11 mouse cellular contexts compared by ENCODE assay signal in the genomic region with DNA sequence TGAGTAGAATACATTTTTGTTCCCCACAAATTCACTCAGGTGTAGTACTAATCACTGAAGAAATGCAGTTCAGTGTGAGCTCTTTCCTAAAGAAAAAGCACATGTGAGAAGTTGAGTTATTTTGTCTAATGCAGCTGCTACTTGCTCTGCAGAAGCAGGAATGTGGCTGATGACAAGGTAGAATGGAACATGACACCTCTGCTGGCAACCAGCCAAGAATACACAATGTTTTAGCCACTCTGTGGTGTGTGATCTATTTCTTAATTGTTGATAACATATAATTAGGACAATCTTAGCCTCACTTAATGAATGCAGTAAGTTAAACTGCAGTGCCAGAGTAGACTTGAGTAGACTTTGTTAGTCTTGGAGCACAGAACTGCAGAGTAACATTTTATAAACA. TPM values are rescaled to one million over a fixed set of nuclear protein-coding genes. Genes with fewer than 3 reads are reported as not detected.
DNase-seq lines count a peak whose midpoint lies in the region; ATAC-seq and TF ChIP-seq lines count a peak whose summit lies in the region.
"Had no signal": no experiment of that assay in that cellular context is flagged by ENCODE, and none has a peak within 500 bp of the region (broad histone marks: within the 10 kb centered on the region; RNA-seq: fewer than 3 reads in every experiment).

No protein-coding gene starts in this region.

- H3K27me3 ChIP-seq in embryonic facial prominence, embryonic 10.5 days (replicated peaks; ENCODE audit: low read depth, poor library complexity, severe bottlenecking): no peaks in the 10 kb centered on the region
- H3K27me3 ChIP-seq in limb, embryonic 14.5 days (ENCODE audit: control insufficient read depth, insufficient read depth, low read length): no peaks in the 10 kb centered on the region

- no peak overlapping the region for H3K9ac ChIP-seq in limb, embryonic 14.5 days (ENCODE audit: low read depth, low read length, severe bottlenecking)

- peak; percentile 19 for DNase-seq in heart, postnatal 4 days
- no peak for DNase-seq in heart, adult 11 months
- DNase-seq in R1 (ENCODE audit: low read depth, low spot score) (peak; percentile 2), adipocyte (ENCODE audit: low spot score) (no peak)
- DNase-seq in embryonic facial prominence, embryonic 10.5 days (ENCODE audit: low spot score): peak; percentile 35
- DNase-seq in limb, embryonic 14.5 days (ENCODE audit: low spot score): peak; percentile 58
- DNase-seq in Muller cell, postnatal 12 days (ENCODE audit: inconsistent ontology term): no peak
- DNase-seq: adrenal gland, adult 2 months had no signal

- no peak overlapping the region for H3K27ac ChIP-seq in embryonic facial prominence, embryonic 10.5 days (replicated peaks)
- H3K27ac ChIP-seq in limb, embryonic 14.5 days (replicated peaks; ENCODE audit: low read depth, low read length): no peak overlapping the region
- H3K27ac ChIP-seq: stomach, postnatal 0 days had no signal

- ATAC-seq in limb, embryonic 14.5 days (ENCODE audit: low FRiP score, low read depth): 0 out of 2 replicates have a peak, but pooled peaks have one; percentile 55
- ATAC-seq: intestine, postnatal 0 days had no signal

- H3K4me1 ChIP-seq in embryonic facial prominence, embryonic 10.5 days: no peaks in the 10 kb centered on the region
- H3K4me1 ChIP-seq in limb, embryonic 14.5 days (ENCODE audit: control insufficient read depth, insufficient read depth, low read length): no peaks in the 10 kb centered on the region

- no peak overlapping the region for H3K4me3 ChIP-seq in embryonic facial prominence, embryonic 10.5 days
- no peak overlapping the region for H3K4me3 ChIP-seq in limb, embryonic 14.5 days (replicated peaks; ENCODE audit: low read length)

- no peaks in the 10 kb centered on the region for H3K36me3 ChIP-seq in embryonic facial prominence, embryonic 10.5 days (replicated peaks)
- H3K36me3 ChIP-seq in limb, embryonic 14.5 days (ENCODE audit: control insufficient read depth, insufficient read depth, low read length): no peaks in the 10 kb centered on the region

- no peaks in the 10 kb centered on the region for H3K9me3 ChIP-seq in embryonic facial prominence, embryonic 10.5 days
- no peaks in the 10 kb centered on the region for H3K9me3 ChIP-seq in limb, embryonic 14.5 days (ENCODE audit: control insufficient read depth, low read length)

- no peak overlapping the region for H3K4me2 ChIP-seq in limb, embryonic 14.5 days (replicated peaks; ENCODE audit: low read depth, low read length, severe bottlenecking)
- H3K4me2 ChIP-seq: liver, embryonic 11.5 days had no signal

- no peak for TF ChIP-seq POLR2A in limb, embryonic 14.5 days (IDR thresholded peaks at IDR 0.05; ENCODE audit: borderline replicate concordance, extremely low read depth, insufficient read depth, insufficient read length)

RNA-seq across cellular contexts. Expression of gene Mef2c, which starts 53.0 kb away (rescaled TPM):
- total RNA-seq in heart, postnatal 4 days (2021): 100 to 1,000 TPM; 108 to 116 TPM
- 17.9 and 18.1 TPM in 2 replicates for polyA plus RNA-seq in embryonic facial prominence, embryonic 10.5 days (2016; fragmentation: Nextera tagmentation; extraction: Ambion mirVana)
- polyA plus RNA-seq in limb, embryonic 14.5 days (2012; rRNA removed): 50.0 and 59.3 TPM in 2 replicates
- polyA plus RNA-seq in limb, embryonic 14.5 days (2014; fragmentation: Nextera tagmentation; extraction: Ambion mirVana): 137 and 158 TPM in 2 replicates

Comparison
In these comparisons a context has a peak if more than half of its experiments do, and no peak if none do; other contexts are left out.
1. DNase-seq: peak in heart, postnatal 4 days (single experiment), R1 (single experiment), embryonic facial prominence, embryonic 10.5 days (single experiment) and limb, embryonic 14.5 days (single experiment); none in heart, adult 11 months (single experiment), adipocyte (single experiment) and Muller cell, postnatal 12 days (single experiment).